Mouse (Mus musculus): ENCODE results near the gene Gm7029.

- TF ChIP-seq CTCF (IDR thresholded peaks at IDR 0.05; ENCODE audit: extremely low read depth, insufficient read depth, insufficient read length, insufficient replicate concordance) (peak; percentile 91), POLR2A (IDR thresholded peaks at IDR 0.05; ENCODE audit: low read depth, low read length) (no peak)
Observed at GRCm38 (mm10) chr17:33920282-33921097, 46.9 kb downstream of the Gm7029 start.

All from spleen, adult 2 months (tissue).